ENCODE assay signal across 14 mouse cellular contexts in the genomic region with DNA sequence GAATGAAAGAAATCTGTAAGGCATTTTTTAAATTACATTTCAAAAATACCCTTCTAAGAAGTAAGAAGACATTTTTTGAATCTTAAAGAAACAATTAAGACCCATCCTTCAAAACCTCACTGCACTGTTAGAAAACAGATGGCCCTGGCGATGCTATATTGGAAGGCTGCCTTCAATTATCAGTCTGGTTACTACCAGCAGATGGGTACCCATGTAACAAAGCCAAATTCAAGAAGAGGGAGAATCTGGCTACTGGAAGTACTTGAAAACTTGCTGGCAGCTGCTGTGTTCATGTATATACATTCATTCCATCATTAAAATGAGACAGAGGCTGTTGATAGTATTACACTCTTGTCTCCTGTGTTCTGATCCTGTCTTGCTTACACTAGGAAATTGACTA. TPM values are rescaled to one million over a fixed set of nuclear protein-coding genes. Genes with fewer than 3 reads are reported as not detected.
DNase-seq lines count a peak whose midpoint lies in the region; ATAC-seq and TF ChIP-seq lines count a peak whose summit lies in the region.
"Had no signal": no experiment of that assay in that cellular context is flagged by ENCODE, and none has a peak within 500 bp of the region (broad histone marks: within the 10 kb centered on the region; RNA-seq: fewer than 3 reads in every experiment).

No protein-coding gene starts in this region.

- H3K9me3 ChIP-seq in forebrain, postnatal 0 days (ENCODE audit: low read length) = no peaks in the 10 kb centered on the region
- H3K9me3 ChIP-seq in liver, embryonic 12.5 days (replicated peaks) = no peaks in the 10 kb centered on the region
- H3K9me3 ChIP-seq: hindbrain, embryonic 15.5 days; megakaryocyte, embryonic 14.5 days had no signal

- H3K4me2 ChIP-seq in forebrain, postnatal 0 days (ENCODE audit: low read depth) = no peak overlapping the region
- no peak overlapping the region for H3K4me2 ChIP-seq in liver, embryonic 12.5 days
- H3K4me2 ChIP-seq: hindbrain, embryonic 15.5 days had no signal

- peaks cover 16% of the 10 kb centered on the region; the same call in 1 of the 2 replicates for H3K4me1 ChIP-seq in cerebellum, adult 2 months (ENCODE audit: control insufficient read depth, insufficient read depth, low read length)
- peaks cover 6% of the 10 kb centered on the region; the same call in 1 of the 2 replicates for H3K4me1 ChIP-seq in forebrain, postnatal 0 days (ENCODE audit: insufficient read depth)
- no peaks in the 10 kb centered on the region for H3K4me1 ChIP-seq in liver, embryonic 12.5 days
- H3K4me1 ChIP-seq: hindbrain, embryonic 15.5 days; megakaryocyte, embryonic 14.5 days had no signal

- no peak overlapping the region for H3K27ac ChIP-seq in cerebellum, adult 2 months (ENCODE audit: insufficient read depth, low read length)
- H3K27ac ChIP-seq in forebrain, postnatal 0 days (ENCODE audit: low read depth, low read length) = no peak overlapping the region
- H3K27ac ChIP-seq in liver, embryonic 12.5 days = no peak overlapping the region
- H3K27ac ChIP-seq: hindbrain, embryonic 15.5 days had no signal

- TF ChIP-seq POLR2A in cerebellum, adult 2 months (IDR thresholded peaks at IDR 0.05; ENCODE audit: borderline replicate concordance, insufficient read depth, low read length) = no peak

- no peak overlapping the region for H3K4me3 ChIP-seq in cerebellum, adult 2 months (replicated peaks; ENCODE audit: insufficient read depth, low read depth, low read length)
- H3K4me3 ChIP-seq in forebrain, postnatal 0 days (ENCODE audit: low read depth, low read length) = no peak overlapping the region
- no peak overlapping the region for H3K4me3 ChIP-seq in liver, embryonic 12.5 days
- H3K4me3 ChIP-seq: hindbrain, embryonic 15.5 days; megakaryocyte, embryonic 14.5 days had no signal

- no peaks in the 10 kb centered on the region for H3K27me3 ChIP-seq in cerebellum, adult 2 months (ENCODE audit: control insufficient read depth, insufficient read depth, low read length)
- no peaks in the 10 kb centered on the region for H3K27me3 ChIP-seq in forebrain, postnatal 0 days (ENCODE audit: insufficient read depth, low read length)
- no peaks in the 10 kb centered on the region for H3K27me3 ChIP-seq in liver, embryonic 12.5 days (replicated peaks)
- H3K27me3 ChIP-seq: CH12.LX; hindbrain, embryonic 15.5 days; megakaryocyte, embryonic 14.5 days had no signal

- no peak overlapping the region for H3K9ac ChIP-seq in forebrain, postnatal 0 days
- no peak overlapping the region for H3K9ac ChIP-seq in liver, embryonic 12.5 days
- H3K9ac ChIP-seq: hindbrain, embryonic 15.5 days had no signal

- peak; percentile 14 to 33 for DNase-seq in right cerebral cortex, adult 2 months (ENCODE audit: low spot score in 2 of 2)
- no peak for DNase-seq in right cerebral cortex, postnatal 25 days
- DNase-seq in cerebellum, adult 2 months = peak; percentile 52 to 86
- DNase-seq in forebrain, postnatal 0 days = peak; percentile 85
- DNase-seq in kidney, postnatal 14 days = no peak
- no peak for DNase-seq in B cell, adult 2 months
- DNase-seq: heart, adult 18-20 months; heart, postnatal 10 days; kidney, adult 9 months; thymus, adult 18-20 months had no signal

- no peaks in the 10 kb centered on the region for H3K36me3 ChIP-seq in forebrain, postnatal 0 days (ENCODE audit: insufficient read depth)
- H3K36me3 ChIP-seq in liver, embryonic 12.5 days = peaks cover 85% of the 10 kb centered on the region
- H3K36me3 ChIP-seq: hindbrain, embryonic 15.5 days had no signal

- WGBS in cerebellum, adult 2 months = 4% methylated on average over 1 of the region's 1 CpGs
- 53% methylated on average over 1 of the region's 1 CpGs for WGBS in forebrain, postnatal 0 days
- 87% methylated on average over 1 of the region's 1 CpGs for WGBS in liver, embryonic 12.5 days (ENCODE audit: insufficient replicate concordance)

- ATAC-seq in forebrain, postnatal 0 days = peak; percentile 85
- ATAC-seq in liver, embryonic 12.5 days = no peak

- no peak for TF ChIP-seq CTCF in cerebellum, adult 2 months (IDR thresholded peaks at IDR 0.05; ENCODE audit: borderline replicate concordance, insufficient read depth, low read depth, low read length)
- TF ChIP-seq CTCF in forebrain, postnatal 0 days (IDR thresholded peaks at IDR 0.05; ENCODE audit: low read depth) = no peak

RNA-seq across cellular contexts. Expression of a gene that starts 24.4 kb away (rescaled TPM):
- polyA plus RNA-seq in cerebellum, adult 2 months (2012; rRNA removed) = 0.05 and 0.07 TPM in 2 replicates
- total RNA-seq in forebrain, postnatal 0 days (2014; rRNA removed) = 3.0 and 6.4 TPM in 2 replicates
- polyA plus RNA-seq in forebrain, postnatal 0 days (2015; fragmentation: Nextera tagmentation; extraction: Ambion mirVana) = 9.0 and 14.5 TPM in 2 replicates
- 52.5 and 54.0 TPM in 2 replicates for polyA plus RNA-seq in liver, embryonic 12.5 days (2016; fragmentation: Nextera tagmentation; extraction: Ambion mirVana)

Comparison
In these comparisons a context has a peak if more than half of its experiments do, and no peak if none do; other contexts are left out.
1. DNase-seq: peak in right cerebral cortex, adult 2 months (2 of 2), cerebellum, adult 2 months (2 of 2) and forebrain, postnatal 0 days (single experiment); none in right cerebral cortex, postnatal 25 days (single experiment), kidney, postnatal 14 days (single experiment) and B cell, adult 2 months (0 of 2).